Mouse (Mus musculus) cerebellum, adult 11-12 months (tissue): ENCODE data around the gene Gm17535.
"Not testable (repeated sequence)": the region's sequence is repeated elsewhere in the genome, so short reads cannot be mapped to it uniquely, and the experiment has no call there.

Source experiments
- DNase-seq: peaks from one replicate; pipeline ENCODE4 v3.0.0; 2022

Gene Gm17535

GRCm38 (mm10) chr9:3025653-3026052, 8.7 kb upstream of the Gm17535 start:
- DNase-seq = peak; percentile 32

GRCm38 (mm10) chr9:3026136-3026535, 8.3 kb upstream of the Gm17535 start:
- not testable (repeated sequence) for DNase-seq

GRCm38 (mm10) chr9:3026741-3027140, 7.7 kb upstream of the Gm17535 start:
- DNase-seq = not testable (repeated sequence)

GRCm38 (mm10) chr9:3027200-3027599, 7.2 kb upstream of the Gm17535 start:
- DNase-seq = not testable (repeated sequence)

GRCm38 (mm10) chr9:3029276-3030000, 5.0 kb upstream of the Gm17535 start:
- DNase-seq = not testable (repeated sequence)

- DNase-seq = not testable (repeated sequence)
Observed at GRCm38 (mm10) chr9:3030677-3031318, 3.6 kb upstream of the Gm17535 start.

GRCm38 (mm10) chr9:3036577-3036976, 2.2 kb downstream of the Gm17535 start, which contains the start of gene Gm10715:
Gene Gm10715 (plus strand): TSS chr9:3036877.
- DNase-seq = not testable (repeated sequence)

GRCm38 (mm10) chr9:3038161-3038560, 3.8 kb downstream of the Gm17535 start:
- not testable (repeated sequence) for DNase-seq
